Mouse (Mus musculus) bone marrow macrophage, adult 2 months (primary cell): ENCODE data around the gene Arhgef28.
"Not testable (repeated sequence)": the region's sequence is repeated elsewhere in the genome, so short reads cannot be mapped to it uniquely, and the experiment has no call there.

Experiments used
- CTCF ChIP-seq: IDR thresholded peaks from 2 replicates; pipeline ENCODE4 v1.5.1; 2012; ENCODE audit warnings: low read depth, mild to moderate bottlenecking, low read length, moderate library complexity
- POLR2A ChIP-seq: IDR thresholded peaks from 2 replicates; pipeline ENCODE4 v1.6.1; 2012; ENCODE audit warnings: mild to moderate bottlenecking, low read depth, low read length, borderline replicate concordance

GRCm38 (mm10) chr13:98060121-98060520, 146.1 kb downstream of the Arhgef28 start:
- not testable (repeated sequence) for TF ChIP-seq CTCF, POLR2A
